Mouse (Mus musculus) olfactory bulb, adult 2 months (tissue): ENCODE data around the gene Bcat2.

Experiments used
- CTCF ChIP-seq: fragments of 200-500 bp; IDR thresholded peaks from 2 replicates; pipeline ENCODE4 v1.5.1; 2012; ENCODE audit warnings: low read depth, mild to moderate bottlenecking, low read length, moderate library complexity; ENCODE audit not compliant: insufficient read depth
- POLR2A ChIP-seq: fragments of 200-500 bp; IDR thresholded peaks from 2 replicates; pipeline ENCODE4 v1.6.1; 2012; ENCODE audit warnings: mild to moderate bottlenecking, low read depth, low read length, moderate library complexity; ENCODE audit not compliant: insufficient read depth

GRCm38 (mm10) chr7:45625481-45625880 lies 55.5 kb downstream of the Bcat2 start:
- TF ChIP-seq CTCF (no peak), POLR2A (no peak)
